Mouse (Mus musculus) C2C12 (cell line): ENCODE results near the gene Padi6.

ENCODE experiments used
- CTCF ChIP-seq: IDR thresholded peaks from one replicate; pipeline ENCODE4 v1.5.1; 2011; ENCODE audit not compliant: control insufficient read depth, insufficient read depth, insufficient read length
- FOSL1 ChIP-seq: IDR thresholded peaks from one replicate; pipeline ENCODE4 v1.8.0; 2011; ENCODE audit warnings: mild to moderate bottlenecking, low read length; ENCODE audit not compliant: poor library complexity, insufficient read depth, severe bottlenecking
- MYOD1 ChIP-seq: IDR thresholded peaks from one replicate; pipeline ENCODE4 v1.6.1; 2011; ENCODE audit warnings: low read depth; ENCODE audit not compliant: control insufficient read depth, insufficient read length
- MYOG ChIP-seq: IDR thresholded peaks from one replicate; pipeline ENCODE4 v1.6.1; 2011; ENCODE audit not compliant: control insufficient read depth, insufficient read length; ENCODE audit errors: extremely low read depth
- USF1 ChIP-seq: IDR thresholded peaks from one replicate; pipeline ENCODE4 v1.6.1; 2011; ENCODE audit warnings: low read depth, mild to moderate bottlenecking, control low read depth, moderate library complexity

DNA sequence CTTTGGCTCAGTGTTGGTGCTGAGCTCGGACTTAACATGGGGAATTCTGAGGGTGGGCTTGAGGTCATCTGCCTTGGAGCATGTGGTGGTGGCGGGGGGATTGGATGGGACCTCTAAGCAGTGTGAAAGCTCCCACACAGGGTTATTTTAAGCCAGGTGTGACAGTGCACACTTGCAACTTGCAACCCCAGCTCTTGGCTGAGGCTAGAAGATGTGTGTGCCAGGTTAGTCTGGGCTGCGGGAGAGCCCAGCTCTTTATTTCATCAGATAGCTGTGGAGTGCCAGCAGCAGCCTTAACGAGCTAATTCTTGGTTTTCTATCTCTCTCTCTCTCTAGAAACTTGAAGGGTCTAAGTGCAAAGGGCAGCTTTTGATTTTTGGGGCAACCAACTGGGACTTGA lies 34.8 kb downstream of the Padi6 start:
- TF ChIP-seq CTCF (no peak), USF1 (no peak), MYOD1 (no peak), MYOG (no peak), FOSL1 (no peak)
